ENCODE assay signal across 12 mouse cellular contexts in genomic region chr13:111532178-111532948, GRCm38 (mm10). TPM values are rescaled to one million over a fixed set of nuclear protein-coding genes. Genes with fewer than 3 reads are reported as not detected.
DNase-seq lines count a peak whose midpoint lies in the region; ATAC-seq and TF ChIP-seq lines count a peak whose summit lies in the region.
"Had no signal": no experiment of that assay in that cellular context is flagged by ENCODE, and none has a peak within 500 bp of the region (broad histone marks: within the 10 kb centered on the region; RNA-seq: fewer than 3 reads in every experiment).

No protein-coding gene starts in this region.

- ATAC-seq in erythroid progenitor cell, adult 5-6 weeks (replicated peaks; ENCODE audit: low FRiP score, poor library complexity, severe bottlenecking): peak; percentile 78
- ATAC-seq: forebrain, embryonic 16.5 days had no signal

- no peak overlapping the region for H3K4me3 ChIP-seq in gastrocnemius, adult 2 months
- H3K4me3 ChIP-seq in spleen, adult 2 months (ENCODE audit: extremely low read depth, insufficient read depth, insufficient read length): no peak overlapping the region
- no peak overlapping the region for H3K4me3 ChIP-seq in heart, embryonic 10.5 days
- H3K4me3 ChIP-seq: hindbrain, embryonic 10.5 days had no signal

- no peak for DNase-seq in gastrocnemius, adult 2 months
- DNase-seq in gastrocnemius, postnatal 10 days: no peak
- peak in 1 of 2 experiments; percentile 27 for DNase-seq in spleen, adult 2 months (ENCODE audit: low read depth in 1 of 2, low spot score in 2 of 2)
- DNase-seq in spleen, adult 12 weeks (ENCODE audit: low spot score): no peak
- DNase-seq in thymus, postnatal 36 days: peak; percentile 19 to 23
- DNase-seq in heart, embryonic 10.5 days (ENCODE audit: low spot score): no peak
- DNase-seq in heart, adult 9 months (ENCODE audit: low spot score in 2 of 2): no peak

- H3K36me3 ChIP-seq in spleen, adult 2 months (ENCODE audit: control insufficient read depth, insufficient read depth, low read length): no peaks in the 10 kb centered on the region
- H3K36me3 ChIP-seq in heart, embryonic 10.5 days: no peaks in the 10 kb centered on the region
- H3K36me3 ChIP-seq: hindbrain, embryonic 10.5 days had no signal

- intact Hi-C loops in gastrocnemius, adult 2 months (cut with DNase I): no loop called here

- H3K4me1 ChIP-seq in spleen, adult 2 months (ENCODE audit: control insufficient read depth, insufficient read depth, insufficient read length): no peaks in the 10 kb centered on the region
- H3K4me1 ChIP-seq in heart, embryonic 10.5 days: no peaks in the 10 kb centered on the region
- H3K4me1 ChIP-seq: hindbrain, embryonic 10.5 days had no signal

- no peak overlapping the region for H3K27ac ChIP-seq in gastrocnemius, adult 2 months
- H3K27ac ChIP-seq in spleen, adult 2 months (ENCODE audit: insufficient read depth, low read length): no peak overlapping the region
- no peak overlapping the region for H3K27ac ChIP-seq in heart, embryonic 10.5 days
- H3K27ac ChIP-seq: hindbrain, embryonic 10.5 days had no signal

- 95% methylated on average over 16 of the region's 16 CpGs for WGBS in spleen, adult 2 months
- 90% methylated on average over 16 of the region's 16 CpGs for WGBS in heart, embryonic 10.5 days

- H3K27me3 ChIP-seq in spleen, adult 2 months (ENCODE audit: control insufficient read depth, insufficient read depth, low read length): no peaks in the 10 kb centered on the region
- H3K27me3 ChIP-seq in heart, embryonic 10.5 days (ENCODE audit: insufficient read depth, poor library complexity, severe bottlenecking): no peaks in the 10 kb centered on the region

- TF ChIP-seq CTCF in gastrocnemius, adult 2 months (IDR thresholded peaks at IDR 0.05): peak; percentile 40
- peak; percentile 1; the same call in 1 of the 2 replicates for TF ChIP-seq CTCF in spleen, adult 2 months (IDR thresholded peaks at IDR 0.05; ENCODE audit: extremely low read depth, insufficient read depth, insufficient read length, insufficient replicate concordance)

- no peak for TF ChIP-seq POLR2A in spleen, adult 2 months (IDR thresholded peaks at IDR 0.05; ENCODE audit: low read depth, low read length)

- no peaks in the 10 kb centered on the region for H3K9me3 ChIP-seq in heart, embryonic 10.5 days
- H3K9me3 ChIP-seq: hindbrain, embryonic 10.5 days had no signal

RNA-seq across cellular contexts. Expression of gene Gm49496, which starts 17.4 kb away (rescaled TPM):
- total RNA-seq in gastrocnemius, adult 2 months (2021): not detected
- total RNA-seq in gastrocnemius, postnatal 10 days (2021): not detected
- polyA plus RNA-seq in spleen, adult 2 months (2012; rRNA removed): not detected in 2 replicates
- not detected in 2 replicates for total RNA-seq in erythroid progenitor cell, adult 5-6 weeks (2015; ENCODE audit: low replicate concordance)
- 2.5 TPM in 1 of 2 replicates, not detected in the other for total RNA-seq in erythroid progenitor cell, adult 5-6 weeks (2017; ENCODE audit: low replicate concordance)
- not detected in 2 replicates for polyA plus RNA-seq in heart, embryonic 10.5 days (2016; fragmentation: Nextera tagmentation; extraction: Ambion mirVana)
- total RNA-seq: monocyte, adult 5-6 weeks had no signal
- polyA plus RNA-seq: forebrain, embryonic 16.5 days; hindbrain, embryonic 10.5 days; limb, embryonic 11.5 days had no signal

RNA-seq across cellular contexts. Expression of gene Gpbp1, which starts 42.5 kb away (rescaled TPM):
- 10 to 100 TPM; 54.4 to 61.4 TPM for total RNA-seq in gastrocnemius, adult 2 months (2021)
- total RNA-seq in gastrocnemius, postnatal 10 days (2021): 10 to 100 TPM; 47.6 to 55.8 TPM
- 0.88 and 1.7 TPM in 2 replicates for polyA plus RNA-seq in spleen, adult 2 months (2012; rRNA removed)
- total RNA-seq in erythroid progenitor cell, adult 5-6 weeks (2015; ENCODE audit: low replicate concordance): 108 and 133 TPM in 2 replicates
- total RNA-seq in erythroid progenitor cell, adult 5-6 weeks (2017; ENCODE audit: low replicate concordance): 164 and 201 TPM in 2 replicates
- polyA plus RNA-seq in heart, embryonic 10.5 days (2016; fragmentation: Nextera tagmentation; extraction: Ambion mirVana): 62.5 and 75.2 TPM in 2 replicates

Comparison
In these comparisons a context has a peak if more than half of its experiments do, and no peak if none do; other contexts are left out.
1. DNase-seq: peak in thymus, postnatal 36 days (2 of 2); none in gastrocnemius, adult 2 months (single experiment), gastrocnemius, postnatal 10 days (single experiment), spleen, adult 12 weeks (single experiment), heart, embryonic 10.5 days (single experiment) and heart, adult 9 months (0 of 2).